Mouse (Mus musculus): ENCODE data around the gene 2310061I04Rik. TPM values are rescaled to one million over a fixed set of nuclear protein-coding genes. Genes with fewer than 3 reads are reported as not detected.

The 2310061I04Rik gene
- polyA plus RNA-seq (2021; fragmentation: Nextera tagmentation): 57.1 and 72.3 TPM in 2 replicates
- long read RNA-seq, experiment 1, transcript 2310061I04Rik-204 (6 exons, 1,293 nt): major isoform, 60 of 73 reads
- long read RNA-seq, experiment 1, partial matches to known transcripts: 3 of 73 reads
- long read RNA-seq, experiment 1, other reads (novel, unspliced or antisense): 7 of 73 reads
- long read RNA-seq, experiment 2, transcript 2310061I04Rik-204 (6 exons, 1,293 nt): major isoform, 84 of 111 reads
- long read RNA-seq, experiment 2, transcript 2310061I04Rik-203 (6 exons, 1,193 nt): minor isoform, 5 of 111 reads
- long read RNA-seq, experiment 2, partial matches to known transcripts: 3 of 111 reads
- long read RNA-seq, experiment 2, other reads (novel, unspliced or antisense): 15 of 111 reads

GRCm38 (mm10) chr17:35896781-35897643 lies at the start of gene 2310061I04Rik:
Gene 2310061I04Rik, minus strand, starts transcription at chr17:35897431.

GRCm38 (mm10) chr17:35916297-35917142 lies 19.3 kb upstream of the 2310061I04Rik start, which contains the start of the genes Mrps18b and Ppp1r10:
Gene Mrps18b, minus strand, starts transcription at chr17:35916389.
Gene Ppp1r10, plus strand, starts transcription at chr17:35916434.

DNA sequence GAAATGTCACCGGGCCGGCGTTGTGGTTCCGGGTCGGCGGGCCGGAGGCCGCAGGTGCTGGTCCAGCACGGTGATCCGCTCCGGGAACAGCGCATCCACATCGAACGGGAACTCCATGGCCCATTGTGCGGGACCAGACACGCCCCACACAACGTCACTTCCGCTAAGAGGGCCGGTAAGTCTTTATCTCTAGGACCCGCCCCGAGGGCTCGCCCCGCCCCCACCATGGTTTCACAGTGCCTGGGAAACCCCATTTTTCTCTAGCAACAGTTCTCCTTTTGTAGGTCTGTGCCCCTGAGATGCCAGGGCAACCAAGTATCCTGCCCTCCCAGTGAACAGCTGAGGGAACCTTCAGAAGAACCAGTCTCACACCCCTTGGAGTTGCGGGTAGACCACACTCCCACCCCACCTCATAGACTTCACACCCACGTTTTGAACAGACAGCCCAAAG lies 12.7 kb upstream of the 2310061I04Rik start, which contains the start of gene Atat1:
Atat1 (minus strand) TSS at position 157 of the 451 bp plus-strand sequence.

GRCm38 (mm10) chr17:35879245-35880057 lies 17.8 kb downstream of the 2310061I04Rik start, which contains the start of gene Dhx16:
Gene Dhx16, plus strand, starts transcription at chr17:35879819.

DNA sequence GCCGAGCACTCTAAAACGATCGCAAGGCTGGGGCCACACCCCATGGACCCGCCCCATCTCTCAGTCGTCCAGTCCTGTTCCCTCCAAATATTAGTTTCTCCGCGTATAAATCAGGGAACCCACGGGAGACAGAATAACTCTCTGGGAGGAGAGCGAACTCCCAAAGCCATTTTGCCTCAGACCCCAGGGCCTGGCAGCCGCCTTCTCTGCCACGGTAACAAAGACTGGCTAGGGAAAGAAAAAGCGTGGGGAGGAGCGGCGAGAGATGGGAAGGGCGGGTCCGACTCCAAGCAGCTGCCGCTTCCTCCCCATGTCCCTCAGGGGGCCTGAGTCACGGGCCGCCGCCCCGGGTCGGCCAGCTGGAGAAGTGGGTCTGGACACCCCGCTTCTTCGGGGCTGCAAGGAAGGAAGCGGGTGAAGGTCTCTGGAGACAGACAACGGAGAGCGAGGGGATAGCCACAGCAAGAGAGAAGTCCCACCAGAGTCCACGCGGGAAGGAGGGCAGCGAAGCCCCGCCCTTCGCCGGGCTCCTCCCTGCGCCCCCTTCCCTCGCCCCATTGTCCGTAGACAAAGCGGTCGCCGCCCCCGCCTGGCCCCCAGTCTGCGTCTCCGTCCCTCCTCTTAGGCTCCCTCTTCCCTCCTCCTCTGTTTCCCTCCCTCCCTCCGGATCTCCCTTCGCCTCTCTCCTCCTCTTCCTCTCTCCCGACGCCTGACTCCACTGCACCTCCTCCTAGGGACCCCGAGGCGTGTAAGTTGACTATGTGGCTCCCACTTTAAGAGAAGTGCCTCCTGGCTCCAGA lies 31.6 kb downstream of the 2310061I04Rik start, which contains the start of gene Ppp1r18:
Ppp1r18 (plus strand) TSS at position 113 of the 800 bp plus-strand sequence.

DNA sequence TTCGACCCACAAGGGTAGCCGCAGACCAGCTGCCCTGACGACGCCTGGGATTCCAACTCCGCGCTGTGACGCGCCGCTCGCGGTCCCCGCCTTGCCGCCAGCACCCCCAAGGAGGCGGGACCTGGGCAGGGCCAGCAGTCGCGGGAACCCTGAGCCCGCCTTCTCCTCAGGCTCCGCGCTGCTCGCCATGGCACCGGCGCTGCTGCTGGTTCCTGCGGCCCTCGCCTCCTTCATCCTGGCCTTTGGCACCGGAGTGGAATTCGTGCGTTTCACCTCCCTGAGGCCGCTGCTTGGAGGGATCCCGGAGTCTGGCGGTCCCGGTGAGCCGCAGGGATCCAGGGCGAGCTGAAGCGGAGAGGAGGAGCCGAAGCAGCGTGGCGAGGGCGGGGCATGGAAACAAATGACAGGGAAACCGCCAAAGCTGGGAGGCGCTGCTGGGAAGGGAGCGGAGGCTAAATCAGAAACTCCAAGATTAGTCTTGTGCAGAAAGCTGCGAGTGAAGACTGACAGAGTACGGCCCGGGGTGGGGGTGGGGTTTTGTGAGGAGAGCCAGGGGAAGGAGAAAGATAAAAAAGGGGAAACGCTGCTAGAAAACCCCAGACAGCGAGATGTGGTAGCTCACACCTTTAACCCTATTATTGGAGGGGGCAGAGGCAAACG lies 35.9 kb downstream of the 2310061I04Rik start, which contains the start of gene Nrm:
Nrm (plus strand) TSS at position 121 of the 660 bp plus-strand sequence.

Small RNA genes lying within 50 kb of the gene (microRNA-seq; reads per million reads assigned to microRNA genes)
- gene Gm28033 (not detected), gene Mir1894 (0.86 reads per million)

Other genes with a start within 250 kb of the 2310061I04Rik start
- 2.7 and 3.8 TPM in 2 replicates for gene Vars2, start 229.8 kb downstream of the 2310061I04Rik start, polyA plus RNA-seq (2021; fragmentation: Nextera tagmentation)
- 28.3 and 28.8 TPM in 2 replicates for gene Gtf2h4, start 223.7 kb downstream of the 2310061I04Rik start, polyA plus RNA-seq (2021; fragmentation: Nextera tagmentation)
- gene Ddr1, start 192.8 kb downstream of the 2310061I04Rik start, polyA plus RNA-seq (2021; fragmentation: Nextera tagmentation): 19.8 and 22.8 TPM in 2 replicates
- 6.3 and 7.1 TPM in 2 replicates for gene Ier3, start 75.7 kb downstream of the 2310061I04Rik start, polyA plus RNA-seq (2021; fragmentation: Nextera tagmentation)
- 109 and 126 TPM in 2 replicates for gene Flot1, start 74.2 kb downstream of the 2310061I04Rik start, polyA plus RNA-seq (2021; fragmentation: Nextera tagmentation)
- gene Tubb5, start 59.1 kb downstream of the 2310061I04Rik start, polyA plus RNA-seq (2021; fragmentation: Nextera tagmentation): 614 and 636 TPM in 2 replicates
- gene Mdc1, start 55.9 kb downstream of the 2310061I04Rik start, polyA plus RNA-seq (2021; fragmentation: Nextera tagmentation): 1.6 and 3.2 TPM in 2 replicates
- 3.1 and 3.5 TPM in 2 replicates for gene Nrm, start 36.1 kb downstream of the 2310061I04Rik start, polyA plus RNA-seq (2021; fragmentation: Nextera tagmentation)
- gene Ppp1r18, start 31.8 kb downstream of the 2310061I04Rik start, polyA plus RNA-seq (2021; fragmentation: Nextera tagmentation): 1.6 and 1.8 TPM in 2 replicates
- 8.7 and 8.9 TPM in 2 replicates for gene Dhx16, start 17.6 kb downstream of the 2310061I04Rik start, polyA plus RNA-seq (2021; fragmentation: Nextera tagmentation)
- 47.2 and 55.1 TPM in 2 replicates for gene Atat1, start 12.6 kb upstream of the 2310061I04Rik start, polyA plus RNA-seq (2021; fragmentation: Nextera tagmentation)
- gene Mrps18b, start 19.0 kb upstream of the 2310061I04Rik start, polyA plus RNA-seq (2021; fragmentation: Nextera tagmentation): 63.7 and 64.4 TPM in 2 replicates
- gene Ppp1r10, start 19.0 kb upstream of the 2310061I04Rik start, polyA plus RNA-seq (2021; fragmentation: Nextera tagmentation): 17.2 and 18.5 TPM in 2 replicates
- 44.3 and 58.3 TPM in 2 replicates for gene Abcf1, start 72.3 kb upstream of the 2310061I04Rik start, polyA plus RNA-seq (2021; fragmentation: Nextera tagmentation)
- 20.1 and 23.4 TPM in 2 replicates for gene Gnl1, start 82.4 kb upstream of the 2310061I04Rik start, polyA plus RNA-seq (2021; fragmentation: Nextera tagmentation)
- 14.1 and 16.1 TPM in 2 replicates for gene Prr3, start 82.8 kb upstream of the 2310061I04Rik start, polyA plus RNA-seq (2021; fragmentation: Nextera tagmentation)
- 2.0 and 2.2 TPM in 2 replicates for gene H2-T24, start 123.1 kb upstream of the 2310061I04Rik start, polyA plus RNA-seq (2021; fragmentation: Nextera tagmentation)
- gene H2-T23, start 135.4 kb upstream of the 2310061I04Rik start, polyA plus RNA-seq (2021; fragmentation: Nextera tagmentation): 11.5 and 14.4 TPM in 2 replicates
- gene H2-T22, start 145.3 kb upstream of the 2310061I04Rik start, polyA plus RNA-seq (2021; fragmentation: Nextera tagmentation): 16.1 and 16.5 TPM in 2 replicates
- gene Gm6034, start 145.5 kb upstream of the 2310061I04Rik start, polyA plus RNA-seq (2021; fragmentation: Nextera tagmentation): not detected in 2 replicates
- not detected in 2 replicates for gene Gm11127, start 160.9 kb upstream of the 2310061I04Rik start, polyA plus RNA-seq (2021; fragmentation: Nextera tagmentation)
- gene Gm19684, start 224.2 kb upstream of the 2310061I04Rik start, polyA plus RNA-seq (2021; fragmentation: Nextera tagmentation): 0.09 TPM in 1 of 2 replicates, not detected in the other
- gene Gm7030, start 232.0 kb upstream of the 2310061I04Rik start, polyA plus RNA-seq (2021; fragmentation: Nextera tagmentation): not detected in 2 replicates